Mouse (Mus musculus) adrenal gland, adult (tissue): ENCODE data around the gene Hyal1.
"Not testable (repeated sequence)": the region's sequence is repeated elsewhere in the genome, so short reads cannot be mapped to it uniquely, and the experiment has no call there.

Experiments
- DNase-seq, 2 experiments: peaks; one replicate each; pipeline ENCODE4 v3.0.0; 2022 to 2023; ENCODE audit warnings: low spot score in 1 of 2; ENCODE audit not compliant: inconsistent age in 2 of 2

The Hyal1 gene

DNA sequence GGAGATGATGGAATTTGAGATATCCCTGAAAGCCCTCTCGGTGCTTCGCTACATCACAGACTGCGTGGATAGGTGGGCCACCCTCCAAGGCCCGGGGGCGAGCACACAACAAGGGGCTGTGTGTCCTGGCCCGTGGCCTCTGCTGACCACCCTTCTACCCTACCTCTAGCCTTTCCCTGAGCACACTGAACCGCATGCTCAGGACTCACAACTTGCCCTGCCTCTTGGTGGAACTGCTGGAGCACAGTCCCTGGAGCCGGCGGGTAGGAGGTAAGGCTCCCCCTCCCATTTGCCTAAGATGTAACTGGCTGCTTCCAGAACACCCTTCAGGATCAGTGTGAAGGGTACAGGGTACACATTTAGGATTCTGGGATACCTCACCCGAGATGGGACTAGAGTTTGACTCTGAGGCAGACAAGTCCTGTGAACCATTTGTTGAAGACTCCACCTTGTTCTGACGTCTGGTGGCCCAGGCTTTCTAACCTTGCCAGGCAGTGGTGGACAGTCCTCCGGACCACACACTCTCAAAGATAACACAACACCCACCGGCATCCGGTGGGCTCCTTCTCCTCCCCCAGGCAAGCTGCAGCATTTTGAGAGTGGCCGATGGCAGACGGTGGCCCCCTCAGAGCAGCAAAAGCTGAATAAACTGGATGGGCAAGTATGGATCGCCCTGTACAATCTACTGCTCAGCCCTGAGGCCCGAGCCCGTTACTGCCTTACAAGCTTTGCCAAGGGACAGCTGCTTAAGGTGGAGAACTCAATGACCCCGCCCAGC, 27.2 kb upstream of the Hyal1 start:
- DNase-seq: peak in 1 of 2 experiments; percentile 27

DNA sequence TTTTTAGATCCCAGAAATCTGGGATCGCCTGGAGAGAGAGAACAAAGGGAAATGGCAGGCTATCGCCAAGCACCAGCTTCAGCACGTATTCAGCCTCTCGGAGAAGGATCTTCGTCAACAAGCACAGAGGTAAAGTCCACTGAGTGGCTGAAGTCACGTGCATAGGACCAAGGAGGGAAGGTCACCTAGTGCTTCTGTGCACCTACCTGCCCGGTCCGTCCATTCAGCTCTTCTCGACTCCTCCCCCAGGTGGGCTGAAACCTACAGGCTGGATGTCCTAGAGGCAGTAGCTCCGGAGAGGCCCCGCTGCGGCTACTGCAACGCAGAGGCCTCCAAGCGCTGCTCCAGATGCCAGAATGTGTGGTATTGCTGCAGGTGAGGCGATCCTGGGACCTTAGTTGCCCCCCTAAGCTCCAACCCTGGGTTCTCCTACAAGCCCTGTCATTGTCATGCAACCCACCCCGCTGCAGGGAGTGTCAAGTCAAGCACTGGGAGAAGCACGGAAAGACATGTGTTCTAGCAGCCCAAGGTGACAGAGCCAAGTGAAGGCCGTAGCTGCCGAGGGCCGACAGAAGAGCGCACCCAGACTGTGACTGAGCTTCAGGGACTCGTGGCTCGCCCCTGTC, 26.1 kb upstream of the Hyal1 start:
- peak in 1 of 2 experiments; percentile 47 for DNase-seq

DNA sequence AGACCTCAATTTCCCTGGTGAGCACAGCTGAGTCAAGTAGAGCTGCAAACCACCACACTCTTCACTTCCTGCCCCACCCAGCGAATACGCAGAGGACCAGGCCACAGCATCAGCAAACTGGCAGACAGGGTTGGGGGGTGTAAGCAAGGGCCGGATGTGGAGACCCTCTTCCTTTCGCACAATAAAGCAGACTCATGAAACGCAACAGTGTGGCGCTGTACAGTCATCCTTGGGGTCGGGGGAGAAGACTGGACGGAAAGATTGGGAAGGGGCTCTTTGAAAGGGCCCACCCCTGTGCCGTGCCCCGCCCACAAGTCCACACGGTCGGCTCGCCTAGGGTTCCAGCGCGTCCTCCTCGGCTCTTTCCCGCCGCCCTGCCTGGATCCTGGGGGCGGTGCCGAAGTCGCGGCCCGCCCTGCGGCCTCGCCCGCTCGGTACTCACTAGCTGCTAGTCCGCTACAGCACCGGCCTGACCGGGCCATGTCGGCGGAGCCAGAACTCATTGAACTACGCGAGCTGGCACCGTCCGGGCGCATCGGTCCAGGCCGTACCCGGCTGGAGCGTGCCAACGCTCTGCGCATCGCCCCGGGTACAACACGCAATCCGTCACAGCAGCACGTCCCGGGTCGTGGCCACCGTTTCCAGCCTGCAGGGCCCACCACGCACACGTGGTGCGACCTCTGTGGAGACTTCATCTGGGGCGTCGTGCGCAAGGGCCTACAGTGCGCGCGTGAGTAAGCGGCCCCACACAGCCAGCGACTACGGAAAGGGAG, 25.4 kb upstream of the Hyal1 start, which contains the start of gene Rassf1:
Gene Rassf1 (plus strand): TSS at position 439 of the 773 bp plus-strand sequence.
- peak; percentile 82 to 88 for DNase-seq

DNA sequence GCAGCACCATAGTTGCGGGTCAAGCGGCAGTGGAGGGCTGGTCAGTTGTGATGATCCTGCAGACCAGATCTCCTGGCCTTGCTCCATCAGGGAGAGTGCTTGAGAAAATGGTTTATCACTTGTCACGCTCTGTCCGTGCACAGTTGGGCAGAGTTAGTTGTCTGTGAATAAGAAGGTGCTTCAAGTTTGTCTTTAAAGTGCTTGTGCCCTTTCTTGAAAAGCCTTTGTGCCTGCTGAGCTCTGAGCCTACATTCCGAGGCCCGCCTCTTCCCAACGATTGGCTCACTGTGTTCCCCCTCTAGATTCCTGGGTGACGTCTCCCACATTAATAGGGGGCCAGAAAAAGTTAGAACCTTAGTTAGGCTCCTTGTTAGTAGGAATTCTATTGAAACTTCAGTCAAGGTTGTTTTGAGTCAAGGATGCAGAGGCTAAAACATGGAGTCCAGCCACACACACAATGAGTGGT, 24.8 kb upstream of the Hyal1 start:
- DNase-seq: no peak

DNA sequence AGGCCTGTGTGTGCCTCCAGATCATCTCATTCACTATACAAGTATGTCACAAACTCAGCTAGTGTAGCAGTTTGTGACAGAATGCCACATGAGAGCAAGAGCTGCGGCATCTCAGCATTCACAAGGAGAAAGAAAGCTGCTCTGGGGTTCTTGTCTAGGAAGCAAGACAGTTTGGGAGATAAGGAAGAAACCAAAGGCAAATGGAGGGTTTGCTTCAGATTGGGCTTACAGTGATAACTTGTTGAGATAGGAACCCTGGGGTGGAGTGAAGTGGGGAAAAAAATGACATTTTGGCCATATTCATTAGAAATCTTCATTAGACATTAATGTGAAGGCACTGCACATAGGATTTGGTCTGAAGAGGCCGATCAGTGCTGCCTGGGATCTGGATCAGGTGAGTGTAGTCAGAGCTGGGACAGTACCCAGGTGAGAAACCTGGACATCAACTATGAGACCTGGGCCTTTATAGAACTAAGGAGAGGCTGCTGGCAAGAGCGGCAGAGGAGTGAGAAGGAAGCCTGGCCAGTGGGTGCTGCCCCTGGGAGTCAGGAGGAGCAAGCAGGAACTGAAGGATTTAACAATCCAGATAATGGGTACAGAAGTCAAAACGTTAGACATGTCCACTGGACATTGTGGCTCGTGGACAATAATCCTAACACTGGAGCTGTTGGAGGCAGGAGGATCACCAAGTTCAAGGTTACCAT, 23.9 kb upstream of the Hyal1 start:
- DNase-seq: no peak

DNA sequence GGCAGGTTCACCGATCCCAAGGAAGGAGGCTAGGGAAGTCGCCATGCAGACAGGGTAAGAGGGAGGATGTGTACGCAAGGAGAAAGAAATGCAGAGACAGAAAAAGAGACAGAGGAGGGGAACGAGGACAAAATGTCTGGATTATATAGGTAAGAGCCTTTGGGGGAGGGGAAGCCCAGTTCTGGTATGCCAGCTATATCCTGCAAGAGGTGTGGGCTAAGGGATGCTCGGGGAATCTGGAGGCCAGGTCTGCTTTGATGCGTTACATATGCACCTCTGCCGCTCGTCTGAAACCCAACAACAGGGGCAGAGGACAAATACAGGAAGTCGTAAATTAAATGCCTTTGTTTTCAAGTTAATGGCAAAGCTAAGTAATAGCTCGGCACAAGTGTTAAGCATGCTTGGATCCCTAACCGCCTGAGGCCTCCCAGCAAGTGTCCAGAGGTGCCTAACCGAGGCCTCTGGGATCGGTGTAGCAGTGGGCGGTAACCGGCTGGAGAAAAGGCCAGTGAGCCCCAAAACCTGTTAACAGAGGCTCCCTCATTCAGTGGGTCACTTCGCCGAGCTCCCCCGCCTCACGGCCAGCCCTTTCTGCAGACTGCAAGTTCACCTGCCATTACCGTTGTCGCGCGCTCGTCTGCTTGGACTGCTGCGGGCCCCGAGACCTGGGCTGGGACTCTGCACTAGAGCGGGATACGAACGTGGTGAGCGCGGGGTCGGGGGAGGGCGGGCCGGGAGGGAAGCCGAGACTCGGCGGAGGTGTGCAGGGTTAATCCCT, 23.0 kb upstream of the Hyal1 start:
- peak; percentile 71 to 86 for DNase-seq

DNA sequence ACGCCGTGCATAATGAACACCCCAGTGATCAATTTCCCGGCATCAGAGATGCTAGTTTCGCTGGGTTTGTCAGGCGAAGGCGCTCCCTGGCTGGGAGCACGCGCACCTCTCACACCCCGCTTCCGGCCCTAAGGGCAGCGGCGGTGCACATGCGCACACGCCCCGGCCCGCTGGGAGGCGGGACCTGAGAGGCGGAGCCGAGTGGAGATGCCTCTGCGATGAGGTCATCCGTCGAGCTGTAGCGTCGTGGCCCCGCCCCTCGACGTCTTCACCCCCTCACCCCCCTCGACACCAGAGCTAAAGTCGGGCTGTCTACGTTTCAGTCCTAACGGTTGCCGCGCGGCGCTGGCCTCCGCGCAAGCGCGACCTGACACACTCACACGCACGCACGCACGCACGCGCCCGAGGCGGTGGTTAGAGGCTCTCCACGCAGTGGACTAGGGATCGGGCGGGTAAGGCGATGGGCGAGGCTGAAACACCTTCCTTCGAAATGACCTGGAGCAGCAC, 22.4 kb upstream of the Hyal1 start:
- peak; percentile 97 to 98 for DNase-seq

DNA sequence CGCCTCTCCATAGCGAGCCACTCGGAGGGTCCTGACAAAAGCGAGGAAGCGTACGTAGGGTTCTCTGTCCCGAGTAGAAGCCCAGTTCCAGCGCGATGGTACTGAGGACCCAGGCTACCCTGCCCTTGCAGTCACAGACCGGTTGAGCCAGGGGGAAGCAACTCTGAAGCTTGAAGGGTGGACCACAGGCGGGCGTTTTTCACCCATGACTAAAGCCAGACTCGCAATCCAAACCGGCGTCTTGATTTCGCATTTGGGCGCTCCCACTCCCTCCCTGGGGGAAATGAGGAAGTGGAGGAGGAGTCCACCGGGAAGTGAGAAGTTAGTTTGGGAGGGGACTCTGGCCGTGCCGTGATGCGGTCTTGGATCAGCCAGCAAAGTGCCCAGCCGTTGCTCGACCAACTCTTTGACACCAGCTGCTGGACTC, 21.7 kb upstream of the Hyal1 start:
- DNase-seq: peak; percentile 74 to 90

DNA sequence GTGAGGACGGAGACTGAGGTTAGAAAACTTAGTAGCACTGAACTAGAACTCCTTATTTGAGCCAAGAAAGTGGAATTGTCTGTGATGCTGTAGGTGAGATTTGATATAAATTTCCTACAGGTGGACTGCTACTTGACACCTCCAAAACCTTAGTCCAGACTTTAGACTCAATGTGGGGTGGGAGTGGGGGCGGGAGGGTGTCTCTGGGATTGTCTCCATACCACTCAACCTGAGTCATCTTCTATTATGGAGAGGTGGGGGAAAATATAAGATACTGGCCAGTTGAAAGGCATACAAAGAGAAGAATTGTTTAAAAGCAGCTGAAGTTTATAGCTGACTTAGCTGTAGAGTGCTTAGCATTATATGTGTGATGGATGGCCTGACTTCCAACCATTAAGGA, 21.0 kb upstream of the Hyal1 start:
- DNase-seq: no peak

DNA sequence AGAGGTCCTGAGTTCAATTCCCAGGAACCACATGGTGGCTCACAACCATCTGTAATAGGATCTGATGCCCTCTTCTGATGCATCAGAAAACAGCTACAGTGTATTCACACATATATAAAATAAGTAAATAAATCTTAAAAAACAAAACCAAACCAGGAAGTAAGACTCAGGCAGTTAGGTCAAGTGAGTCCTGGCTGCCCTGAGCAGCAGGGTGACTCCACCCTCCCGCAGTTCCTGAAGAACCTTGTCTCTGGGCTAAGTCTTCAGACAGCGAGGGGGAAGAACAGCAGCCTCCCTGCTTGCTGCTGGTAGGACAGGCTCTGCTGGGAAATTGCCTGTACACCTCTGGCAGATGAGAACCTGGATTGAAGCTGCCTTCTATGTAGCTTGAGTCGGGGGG, 20.4 kb upstream of the Hyal1 start:
- DNase-seq: no peak

DNA sequence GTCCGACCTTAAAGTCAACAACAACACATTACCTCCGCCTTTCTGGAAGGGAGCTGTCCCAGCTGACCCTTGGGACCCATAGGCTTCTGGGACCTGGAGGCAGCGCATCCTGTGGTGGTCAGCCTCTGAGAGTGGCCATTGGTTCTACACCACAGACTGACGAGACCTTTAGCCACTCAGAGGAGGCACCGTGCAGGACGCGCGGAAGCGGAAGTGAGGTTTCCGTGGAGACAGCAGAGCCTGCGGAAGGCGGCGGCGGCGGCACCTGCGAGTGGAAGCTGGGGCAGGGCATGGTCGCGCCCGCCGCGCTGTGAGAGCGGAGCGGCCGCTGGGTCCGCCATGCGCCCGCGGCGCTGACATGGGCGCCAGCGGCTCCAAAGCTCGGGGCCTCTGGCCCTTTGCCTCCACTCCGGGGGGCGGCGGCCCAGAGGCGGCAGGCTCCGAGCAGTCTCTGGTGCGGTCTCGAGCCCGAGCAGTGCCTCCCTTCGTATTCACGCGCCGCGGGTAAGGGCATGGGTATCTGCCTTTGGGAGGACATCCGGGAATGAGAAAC, 13.6 kb upstream of the Hyal1 start, which contains the start of gene Tusc2:
Gene Tusc2 (plus strand): TSS at position 227 of the 553 bp plus-strand sequence.
- peak; percentile 96 to 98 for DNase-seq

DNA sequence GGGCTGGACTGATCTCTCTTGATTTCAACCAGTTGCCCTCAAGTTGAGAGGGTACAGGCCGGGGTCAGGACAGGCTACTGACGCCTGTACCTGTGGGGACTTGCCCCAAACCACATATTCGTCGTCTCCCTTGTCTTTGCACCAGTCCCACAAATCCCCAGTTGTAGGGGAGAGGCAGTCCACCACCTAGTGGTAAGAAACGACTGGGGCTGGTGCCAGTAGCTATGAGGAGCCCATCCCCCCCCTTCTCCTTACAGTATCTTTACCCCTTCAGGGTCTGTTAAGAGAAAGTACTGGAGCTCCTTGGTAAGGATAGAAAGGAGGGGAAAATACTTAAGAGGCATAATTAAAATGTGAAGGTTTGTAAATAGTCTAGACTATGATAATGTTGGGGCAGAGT, 11.2 kb upstream of the Hyal1 start:
- DNase-seq: not testable (repeated sequence)

DNA sequence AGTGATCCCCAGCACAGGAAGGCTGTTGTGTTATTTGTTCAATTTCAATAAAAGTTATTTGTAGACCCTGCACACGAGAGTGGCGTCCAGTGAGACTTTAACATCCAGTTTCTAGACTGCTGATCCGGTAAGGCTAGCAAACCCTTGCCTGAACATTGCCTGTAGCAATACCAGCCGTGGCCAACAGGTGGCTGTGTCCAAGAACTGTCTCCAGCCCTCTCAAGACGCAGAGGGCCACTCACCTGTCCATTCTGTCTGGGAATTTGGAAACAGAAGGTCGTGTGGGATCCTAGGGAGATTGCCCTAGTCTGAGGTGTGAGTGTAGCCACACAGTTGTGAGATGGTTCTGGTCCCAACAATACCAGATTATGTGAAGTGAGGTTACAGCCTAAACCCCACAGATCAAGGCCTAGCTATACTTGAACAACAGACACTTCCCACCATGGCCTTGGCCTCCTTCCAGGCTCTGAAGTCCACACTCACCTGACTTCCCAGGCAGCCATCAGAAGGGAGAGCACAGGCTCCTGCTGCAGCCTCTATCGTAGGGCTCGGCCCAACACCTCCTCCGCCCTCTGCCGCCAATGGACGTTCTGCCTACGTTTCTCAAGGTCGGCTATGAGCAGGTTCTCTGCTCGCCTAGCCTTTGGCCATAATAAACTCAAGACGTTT, 10.6 kb upstream of the Hyal1 start:
- peak; percentile 84 to 95 for DNase-seq

DNA sequence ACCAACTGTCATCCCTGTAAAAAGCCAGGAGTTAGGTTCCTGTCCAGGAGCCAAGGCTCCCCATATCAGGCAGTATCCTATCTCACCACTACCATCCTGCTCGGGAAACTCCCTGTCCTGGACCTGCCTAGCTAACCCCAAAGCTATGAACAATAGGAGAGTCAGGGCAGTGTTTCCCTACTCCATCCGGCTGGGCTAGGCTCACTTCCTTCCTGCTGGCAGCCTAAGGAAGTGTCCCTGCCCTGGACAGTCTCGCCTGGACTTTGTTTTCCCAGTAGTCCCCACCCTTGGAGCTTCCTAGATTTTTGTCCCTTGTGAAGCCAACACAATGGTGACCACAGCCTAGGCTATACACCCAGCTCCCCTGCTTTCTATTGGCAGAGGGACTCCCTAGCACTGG, 9.9 kb upstream of the Hyal1 start:
- peak; percentile 66 to 76 for DNase-seq

DNA sequence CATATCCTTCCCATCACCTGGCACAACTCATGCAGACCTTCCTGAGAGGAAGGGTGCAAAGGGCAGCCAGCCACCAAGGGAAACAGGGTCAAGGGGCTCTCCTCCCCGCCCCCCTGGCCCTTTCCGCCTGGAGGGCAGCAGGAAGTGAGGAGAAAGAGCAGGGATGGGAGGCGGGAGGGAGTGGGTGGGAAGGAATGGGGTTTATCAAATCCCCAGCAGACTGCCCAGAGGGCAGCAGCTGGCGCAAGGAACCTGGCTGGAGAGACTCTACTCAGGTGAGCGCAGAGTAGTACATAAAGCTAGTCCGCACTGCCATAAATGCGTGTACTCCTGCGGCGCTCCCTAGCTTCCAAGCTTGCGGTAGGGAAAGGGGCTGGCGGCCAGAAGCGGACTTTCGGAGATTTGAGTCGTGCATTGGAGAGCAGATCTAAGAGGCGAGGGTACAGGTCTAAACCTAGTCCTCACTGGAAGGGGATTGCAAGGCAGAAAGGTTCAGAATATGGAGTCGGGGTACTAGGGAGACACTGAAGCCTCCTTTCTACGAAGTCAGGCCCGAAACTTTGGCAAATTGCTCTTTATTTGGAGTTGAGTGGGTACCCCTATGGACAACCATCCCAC, 8.9 kb upstream of the Hyal1 start, which contains the start of gene Hyal2:
Gene Hyal2 (plus strand): TSS at position 244 of the 618 bp plus-strand sequence.
- DNase-seq: peak; percentile 76 to 83

DNA sequence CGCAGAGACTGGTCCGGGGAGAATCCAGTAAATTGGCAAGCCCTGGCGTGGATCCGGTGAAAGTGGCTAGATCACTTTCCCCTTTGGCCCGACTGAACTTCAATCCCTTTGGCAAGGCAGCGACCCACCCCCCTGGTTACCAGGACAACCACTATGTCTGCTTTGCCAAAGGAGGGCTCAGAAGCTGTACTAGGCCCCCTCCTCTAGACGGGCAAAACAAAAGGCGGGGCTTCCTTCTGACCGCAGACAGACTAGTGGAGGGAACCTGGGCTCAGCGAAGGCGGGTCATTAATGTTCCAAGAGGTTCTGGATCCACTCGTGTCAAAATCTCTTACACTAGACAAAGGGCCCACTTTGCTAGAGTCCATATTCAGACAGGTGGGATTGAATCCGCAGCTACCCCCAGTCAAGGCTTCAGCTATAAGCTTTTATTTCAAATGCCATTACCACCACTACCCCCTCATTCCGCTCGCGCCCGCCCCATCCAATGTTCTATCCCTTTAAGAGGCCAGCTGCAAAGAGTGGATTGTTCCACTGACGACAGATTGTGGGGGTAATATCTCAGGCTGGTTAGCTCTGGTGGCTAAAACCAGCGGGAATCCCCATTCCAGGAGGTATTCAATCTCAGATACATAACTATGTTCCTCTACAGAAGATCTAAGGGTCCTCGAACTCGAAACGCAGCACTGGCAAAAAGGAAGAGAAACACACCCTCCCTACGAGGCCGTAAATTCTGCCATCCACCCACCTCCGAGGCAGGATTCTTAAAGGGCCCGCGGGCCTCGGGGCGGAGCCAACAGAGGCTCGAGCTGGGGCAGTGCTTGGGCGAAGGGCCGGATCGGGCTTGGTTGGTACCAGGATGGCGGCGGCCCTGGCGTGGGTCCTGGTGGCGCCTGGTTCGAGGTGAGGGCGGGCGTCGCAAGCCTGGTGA, 8.1 kb upstream of the Hyal1 start:
- peak; percentile 89 to 96 for DNase-seq

DNA sequence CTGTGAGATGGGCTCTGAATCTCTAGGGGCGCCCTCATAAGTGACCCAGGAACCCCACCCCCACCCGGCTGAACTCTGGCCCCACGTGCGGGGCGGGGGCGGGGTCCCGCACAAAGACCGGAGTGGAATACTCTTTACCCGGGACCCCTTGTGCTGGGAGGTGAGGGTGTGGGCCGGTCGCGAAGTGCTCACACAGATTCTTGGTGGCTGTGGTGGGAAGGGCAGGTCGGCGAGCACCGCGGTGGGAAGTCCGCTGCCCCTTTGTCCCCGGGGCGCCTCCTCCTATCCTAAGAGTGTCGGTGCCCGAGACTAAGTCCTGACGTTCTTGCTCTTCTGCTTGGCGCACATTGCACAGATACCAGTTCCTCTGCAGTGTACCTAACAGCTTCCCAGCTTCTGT, 7.5 kb upstream of the Hyal1 start:
- DNase-seq: no peak
